In genomic region chr13:58287822-58288221, GRCm38 (mm10) we compare ENCODE assay signal across 8 mouse cellular contexts. TPM values are rescaled to one million over a fixed set of nuclear protein-coding genes. Genes with fewer than 3 reads are reported as not detected.
DNase-seq lines count a peak whose midpoint lies in the region; ATAC-seq and TF ChIP-seq lines count a peak whose summit lies in the region.

No protein-coding gene starts in this region.

- no peak for TF ChIP-seq POLR2A in cerebellum, adult 2 months (IDR thresholded peaks at IDR 0.05; ENCODE audit: borderline replicate concordance, insufficient read depth, low read length)

- 11% methylated on average over 13 of the region's 13 CpGs for WGBS in heart, embryonic 11.5 days (ENCODE audit: insufficient replicate concordance)
- WGBS in cerebellum, adult 2 months: 15% methylated on average over 13 of the region's 13 CpGs
- 11% methylated on average over 13 of the region's 13 CpGs for WGBS in midbrain, embryonic 12.5 days

- no peak overlapping the region for H3K4me2 ChIP-seq in heart, embryonic 11.5 days
- no peak overlapping the region for H3K4me2 ChIP-seq in midbrain, embryonic 12.5 days (replicated peaks)

- intact Hi-C loops in left cerebral cortex, postnatal 10 days (cut with DNase I): loop anchor here (1.0 to 10.0 kb wide), 3 partner anchors 99 to 301 kb away; partner anchors contain the start of gene 2210016F16Rik

- no peaks in the 10 kb centered on the region for H3K27me3 ChIP-seq in heart, embryonic 11.5 days (ENCODE audit: control insufficient read depth, insufficient read depth, low read length)
- H3K27me3 ChIP-seq in cerebellum, adult 2 months (ENCODE audit: control insufficient read depth, insufficient read depth, low read length): no peaks in the 10 kb centered on the region
- no peaks in the 10 kb centered on the region for H3K27me3 ChIP-seq in midbrain, embryonic 12.5 days

- H3K4me3 ChIP-seq in heart, embryonic 11.5 days (ENCODE audit: low read depth, low read length): no peak overlapping the region
- H3K4me3 ChIP-seq in cerebellum, adult 2 months (replicated peaks; ENCODE audit: insufficient read depth, low read depth, low read length): no peak overlapping the region
- no peak overlapping the region for H3K4me3 ChIP-seq in midbrain, embryonic 12.5 days

- no peaks in the 10 kb centered on the region for H3K36me3 ChIP-seq in heart, embryonic 11.5 days (ENCODE audit: control insufficient read depth, insufficient read depth, low read length)
- no peaks in the 10 kb centered on the region for H3K36me3 ChIP-seq in midbrain, embryonic 12.5 days

- no peak overlapping the region for H3K27ac ChIP-seq in heart, embryonic 11.5 days (ENCODE audit: low read depth, low read length)
- H3K27ac ChIP-seq in cerebellum, adult 2 months (ENCODE audit: insufficient read depth, low read length): no peak overlapping the region
- H3K27ac ChIP-seq in midbrain, embryonic 12.5 days (replicated peaks): no peak overlapping the region

- peak; percentile 94 for DNase-seq in heart, adult 11 months
- peak; percentile 68 to 81 for DNase-seq in cerebellum, adult 2 months
- peak; percentile 3 to 79 for DNase-seq in frontal cortex, adult 2 months (ENCODE audit: extremely low spot score in 1 of 2, low spot score in 1 of 2)
- peak; percentile 83 for DNase-seq in induced T-regulatory cell, adult 2 months (ENCODE audit: low read depth)
- peak; percentile 62 to 89 for DNase-seq in left cerebral cortex, postnatal 10 days (ENCODE audit: extremely low spot score in 1 of 2, low spot score in 2 of 2)
- peak; percentile 55 to 77 for DNase-seq in spleen, postnatal 14 days (ENCODE audit: low spot score in 2 of 2)

- peak; percentile 95 for TF ChIP-seq CTCF in cerebellum, adult 2 months (IDR thresholded peaks at IDR 0.05; ENCODE audit: borderline replicate concordance, insufficient read depth, low read depth, low read length)

- ATAC-seq in heart, embryonic 11.5 days (replicated peaks; ENCODE audit: insufficient number of reproducible peaks, low FRiP score, low TSS enrichment): no peak
- 0 out of 2 replicates have a peak, but pooled peaks have one; percentile 49 for ATAC-seq in midbrain, embryonic 12.5 days (ENCODE audit: low FRiP score, low read depth)

- H3K9me3 ChIP-seq in heart, embryonic 11.5 days (replicated peaks; ENCODE audit: control insufficient read depth, low read length): no peaks in the 10 kb centered on the region
- no peaks in the 10 kb centered on the region for H3K9me3 ChIP-seq in midbrain, embryonic 12.5 days

- no peak overlapping the region for H3K9ac ChIP-seq in heart, embryonic 11.5 days (ENCODE audit: low read depth, low read length)
- no peak overlapping the region for H3K9ac ChIP-seq in midbrain, embryonic 12.5 days (replicated peaks)

- peaks cover 2% of the 10 kb centered on the region for H3K4me1 ChIP-seq in heart, embryonic 11.5 days (ENCODE audit: control insufficient read depth, insufficient read depth, low read length)
- no peaks in the 10 kb centered on the region for H3K4me1 ChIP-seq in cerebellum, adult 2 months (ENCODE audit: control insufficient read depth, insufficient read depth, low read length)
- H3K4me1 ChIP-seq in midbrain, embryonic 12.5 days: peaks cover 3% of the 10 kb centered on the region

RNA-seq across cellular contexts. Expression of gene Gkap1, which starts 12.3 kb away (rescaled TPM):
- polyA plus RNA-seq in heart, embryonic 11.5 days (2014; fragmentation: Nextera tagmentation; extraction: Ambion mirVana): 22.7 TPM in 2 replicates
- 27.9 and 30.0 TPM in 2 replicates for polyA plus RNA-seq in cerebellum, adult 2 months (2012; rRNA removed)
- 27.2 and 28.0 TPM in 2 replicates for polyA plus RNA-seq in frontal cortex, adult 2 months (2012; rRNA removed)
- total RNA-seq in left cerebral cortex, postnatal 10 days (2021): 10 to 100 TPM; 17.9 to 22.6 TPM
- 36.2 and 40.0 TPM in 2 replicates for polyA plus RNA-seq in midbrain, embryonic 12.5 days (2016; fragmentation: Nextera tagmentation; extraction: Ambion mirVana)

Comparison
In these comparisons a context has a peak if more than half of its experiments do, and no peak if none do; other contexts are left out.
1. DNase-seq: peak in every context shown above with its lines; median percentile 94 in heart, adult 11 months; 83 in induced T-regulatory cell, adult 2 months; 76 in left cerebral cortex, postnatal 10 days; 74 in cerebellum, adult 2 months; 66 in spleen, postnatal 14 days; 41 in frontal cortex, adult 2 months.